Mouse (Mus musculus) MEL (cell line): ENCODE data around the gene Alg9. TPM values are rescaled to one million over a fixed set of nuclear protein-coding genes. Genes with fewer than 3 reads are reported as not detected.

Experiments
- DNase-seq: peaks from one replicate; pipeline ENCODE4 v3.0.0; 2011; ENCODE audit warnings: low read depth, low spot score
- H3K27ac ChIP-seq: 2 replicates; pipeline ENCODE4 v1.5.1; 2012; ENCODE audit warnings: low read depth, mild to moderate bottlenecking, control low read depth, low read length, moderate library complexity; ENCODE audit not compliant: control insufficient read depth
- H3K27me3 ChIP-seq, 2 experiments: fragments of 150-350 bp in 1 of 2; sonication (generic) in 1 of 2; 2 replicates each; pipeline ENCODE4 v1.6.1; 2012; ENCODE audit warnings: low read length in 2 of 2, mild to moderate bottlenecking in 2 of 2, improper control_type of control experiment in 1 of 2, moderate library complexity in 1 of 2; ENCODE audit not compliant: insufficient read depth in 2 of 2, control insufficient read depth in 1 of 2
- H3K36me3 ChIP-seq, 2 experiments: 2 replicates each; pipeline ENCODE4 v1.6.1; 2012 to 2014; ENCODE audit warnings: low read length in 2 of 2, improper control_type of control experiment in 1 of 2, inconsistent platforms in 1 of 2, mild to moderate bottlenecking in 1 of 2; ENCODE audit not compliant: insufficient read depth in 2 of 2, control insufficient read depth in 1 of 2
- H3K4me1 ChIP-seq, 2 experiments: fragments of 150-350 bp in 1 of 2; sonication (generic) in 1 of 2; 2 replicates each; pipeline ENCODE4 v1.6.1; 2012; ENCODE audit warnings: low read length in 2 of 2, improper control_type of control experiment in 1 of 2, mild to moderate bottlenecking in 1 of 2; ENCODE audit not compliant: insufficient read depth in 2 of 2, control insufficient read depth in 1 of 2
- H3K4me3 ChIP-seq, 2 experiments: fragments of 150-350 bp in 1 of 2; sonication (generic) in 1 of 2; 2 replicates each; pipeline ENCODE4 v1.5.1; 2012; ENCODE audit warnings: low read depth in 2 of 2, low read length in 2 of 2, mild to moderate bottlenecking in 2 of 2, moderate library complexity in 2 of 2, control low read depth in 1 of 2, improper control_type of control experiment in 1 of 2; ENCODE audit not compliant: control insufficient read depth in 1 of 2, insufficient read depth in 1 of 2
- H3K79me2 ChIP-seq: 2 replicates; pipeline ENCODE4 v1.6.1; 2012; ENCODE audit warnings: mild to moderate bottlenecking, low read length, moderate library complexity; ENCODE audit not compliant: control insufficient read depth, poor library complexity, insufficient read depth
- H3K9ac ChIP-seq: 2 replicates; pipeline ENCODE4 v1.6.1; 2012; ENCODE audit warnings: low read depth, mild to moderate bottlenecking, control low read depth, low read length, moderate library complexity; ENCODE audit not compliant: control insufficient read depth, poor library complexity, severe bottlenecking
- H3K9me3 ChIP-seq: fragments of 150-350 bp; sonication (generic); replicated peaks from 2 replicates; pipeline ENCODE4 v1.6.1; 2012; ENCODE audit warnings: mild to moderate bottlenecking, low read length, improper control_type of control experiment, moderate library complexity; ENCODE audit not compliant: insufficient read depth
- CHD1 ChIP-seq: IDR thresholded peaks from 2 replicates; pipeline ENCODE4 v1.6.1; 2012; ENCODE audit warnings: low read depth, mild to moderate bottlenecking, inconsistent platforms, low read length, improper control_type of control experiment
- CHD2 ChIP-seq: IDR thresholded peaks from 2 replicates; pipeline ENCODE4 v1.6.1; 2011; ENCODE audit warnings: low read length, improper control_type of control experiment
- CTCF ChIP-seq, 3 experiments: IDR thresholded peaks in 2 of 3; conservative IDR thresholded peaks in 1 of 3; 2 replicates each; pipeline ENCODE4 v1.5.1; 2011 to 2012; ENCODE audit warnings: low read length in 3 of 3, low read depth in 2 of 3, mild to moderate bottlenecking in 2 of 3, improper control_type of control experiment in 1 of 3, inconsistent platforms in 1 of 3, mixed read lengths in 1 of 3, moderate library complexity in 1 of 3; ENCODE audit not compliant: control insufficient read depth in 1 of 3, insufficient read depth in 1 of 3, poor library complexity in 1 of 3, severe bottlenecking in 1 of 3
- ELF1 ChIP-seq: IDR thresholded peaks from 2 replicates; pipeline ENCODE4 v1.6.1; 2014; ENCODE audit warnings: low read depth, mild to moderate bottlenecking, inconsistent platforms, low read length, improper control_type of control experiment, moderate library complexity
- EP300 ChIP-seq, 2 experiments: IDR thresholded peaks; 2 replicates each; pipeline ENCODE4 v1.6.1; 2011; ENCODE audit warnings: improper control_type of control experiment in 2 of 2, low read length in 2 of 2, low read depth in 1 of 2, mild to moderate bottlenecking in 1 of 2
- GATA1 ChIP-seq: IDR thresholded peaks from 2 replicates; pipeline ENCODE4 v1.6.1; 2011; ENCODE audit warnings: low read depth, low read length, improper control_type of control experiment
- HCFC1 ChIP-seq: IDR thresholded peaks from 2 replicates; pipeline ENCODE4 v1.6.1; 2012; ENCODE audit warnings: low read depth, mild to moderate bottlenecking, inconsistent platforms, low read length, improper control_type of control experiment, moderate library complexity
- JUND ChIP-seq: IDR thresholded peaks from 2 replicates; pipeline ENCODE4 v1.6.1; 2011; ENCODE audit warnings: low read depth, mild to moderate bottlenecking, improper control_type of control experiment, low read length
- KAT2A ChIP-seq: conservative IDR thresholded peaks from 2 replicates; pipeline ENCODE4 v1.6.1; 2012; ENCODE audit warnings: low read depth, low read length, improper control_type of control experiment, inconsistent platforms
- MAZ ChIP-seq: IDR thresholded peaks from 2 replicates; pipeline ENCODE4 v1.6.1; 2012; ENCODE audit warnings: low read depth, mild to moderate bottlenecking, inconsistent platforms, low read length, improper control_type of control experiment
- MEF2A ChIP-seq: IDR thresholded peaks from 2 replicates; pipeline ENCODE4 v1.6.1; 2014; ENCODE audit warnings: low read depth, mild to moderate bottlenecking, inconsistent platforms, low read length, improper control_type of control experiment; ENCODE audit not compliant: poor library complexity, insufficient replicate concordance, severe bottlenecking; ENCODE audit errors: extremely low read depth
- MXI1 ChIP-seq: IDR thresholded peaks from 2 replicates; pipeline ENCODE4 v1.6.1; 2011; ENCODE audit warnings: mild to moderate bottlenecking, low read depth, low read length, improper control_type of control experiment
- MYB ChIP-seq: IDR thresholded peaks from 2 replicates; pipeline ENCODE4 v1.6.1; 2011; ENCODE audit warnings: mild to moderate bottlenecking, low read depth, low read length, improper control_type of control experiment
- NELFE ChIP-seq: IDR thresholded peaks from 2 replicates; pipeline ENCODE4 v1.6.1; 2011; ENCODE audit warnings: low read depth, low read length, improper control_type of control experiment
- NRF1 ChIP-seq: IDR thresholded peaks from 2 replicates; pipeline ENCODE4 v1.6.1; 2014; ENCODE audit warnings: low read depth, mild to moderate bottlenecking, inconsistent platforms, low read length, improper control_type of control experiment, moderate library complexity; ENCODE audit not compliant: poor library complexity, insufficient read depth, severe bottlenecking
- RAD21 ChIP-seq: IDR thresholded peaks from 2 replicates; pipeline ENCODE4 v1.6.1; 2011; ENCODE audit warnings: mild to moderate bottlenecking, low read depth, low read length, improper control_type of control experiment
- RCOR1 ChIP-seq: IDR thresholded peaks from 2 replicates; pipeline ENCODE4 v1.6.1; 2012; ENCODE audit warnings: low read depth, mild to moderate bottlenecking, inconsistent platforms, low read length, improper control_type of control experiment
- SIN3A ChIP-seq: IDR thresholded peaks from 2 replicates; pipeline ENCODE4 v1.6.1; 2012; ENCODE audit warnings: low read length, improper control_type of control experiment, inconsistent platforms
- SMC3 ChIP-seq: IDR thresholded peaks from 2 replicates; pipeline ENCODE4 v1.6.1; 2011; ENCODE audit warnings: low read depth, low read length, improper control_type of control experiment
- UBTF ChIP-seq: IDR thresholded peaks from 2 replicates; pipeline ENCODE4 v1.6.1; 2012; ENCODE audit warnings: low read depth, mild to moderate bottlenecking, inconsistent platforms, low read length, improper control_type of control experiment, moderate library complexity, borderline replicate concordance; ENCODE audit not compliant: insufficient read depth
- ZC3H11A ChIP-seq: IDR thresholded peaks from 2 replicates; pipeline ENCODE4 v1.6.1; 2012; ENCODE audit warnings: low read depth, mild to moderate bottlenecking, inconsistent platforms, low read length, improper control_type of control experiment
- ZKSCAN1 ChIP-seq: IDR thresholded peaks from 2 replicates; pipeline ENCODE4 v1.6.1; 2012; ENCODE audit warnings: low read depth, mild to moderate bottlenecking, inconsistent platforms, low read length, improper control_type of control experiment, moderate library complexity
- ZMIZ1 ChIP-seq: IDR thresholded peaks from 2 replicates; pipeline ENCODE4 v1.6.1; 2012; ENCODE audit warnings: low read depth, mild to moderate bottlenecking, inconsistent platforms, low read length, improper control_type of control experiment, moderate library complexity
- polyA plus RNA-seq, 2 experiments: library from polyadenylated mRNA; stranded (reverse) in 1 of 2; unstranded in 1 of 2; fragments of >175 nt in 1 of 2; fragments of >200 nt in 1 of 2; gene quantifications; 2 replicates each; pipeline versions ENCODE4 v1.2.1 to v1.2.4; 2012; ENCODE audit warnings: low replicate concordance in 2 of 2, low read depth in 1 of 2; ENCODE audit not compliant: insufficient read length in 2 of 2, insufficient read depth in 1 of 2, missing spikeins in 1 of 2
- total RNA-seq: library from RNA; depleted of rRNA; stranded (reverse); fragments of 300-350 nt; gene quantifications from 2 replicates; pipeline ENCODE4 v1.2.3, GENCODE M21; 2012

Gene Alg9
- total and polyA plus RNA-seq, 3 experiments, result 23.3 to 46.7 TPM; not detected in 1

DNA sequence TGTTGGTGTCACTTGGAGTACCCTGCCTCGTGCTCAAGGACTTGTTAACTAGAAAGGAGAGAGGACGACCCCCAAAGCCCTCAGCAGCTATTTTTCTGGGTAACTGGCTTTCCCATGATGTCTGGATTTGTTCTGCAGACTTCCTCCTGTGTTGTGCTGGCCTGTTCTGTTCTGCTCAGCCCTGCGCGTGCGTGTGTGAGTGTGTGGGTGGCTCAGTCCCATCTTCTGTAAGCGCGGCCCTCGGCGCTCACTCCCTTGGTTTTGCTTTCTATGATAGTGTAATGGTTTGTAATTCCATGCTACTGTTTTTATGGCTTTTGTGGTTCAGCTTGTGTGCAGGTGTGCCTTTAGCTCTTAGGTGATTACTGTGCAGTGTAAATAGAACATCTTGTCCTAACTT, 98.4 kb downstream of the Alg9 start:
- no peaks in the 10 kb centered on the region for H3K9me3 ChIP-seq
- peaks cover 3% of the 10 kb centered on the region; the same call in 1 of the 2 replicates for H3K79me2 ChIP-seq
- H3K9ac ChIP-seq, result no peak overlapping the region
- no peak overlapping the region for H3K27ac ChIP-seq
- H3K4me1 ChIP-seq, result no peaks in the 10 kb centered on the region
- H3K36me3 ChIP-seq, result peaks cover 0 to 19% of the 10 kb centered on the region in 2 experiments; a peak in 2 of 4 replicates
- H3K27me3 ChIP-seq, result no peaks in the 10 kb centered on the region
- no peak overlapping the region for H3K4me3 ChIP-seq
- TF ChIP-seq ZMIZ1 (no peak), MXI1 (no peak), MYB (no peak), EP300 (IDR thresholded peaks at IDR 0.05; ENCODE audit: low read depth in 1 of 2, low read length in 2 of 2) (no peak), RAD21 (no peak), SMC3 (no peak), GATA1 (no peak), NRF1 (no peak), MEF2A (no peak), NELFE (no peak), ZKSCAN1 (no peak), KAT2A (no peak)
- no peak for DNase-seq

DNA sequence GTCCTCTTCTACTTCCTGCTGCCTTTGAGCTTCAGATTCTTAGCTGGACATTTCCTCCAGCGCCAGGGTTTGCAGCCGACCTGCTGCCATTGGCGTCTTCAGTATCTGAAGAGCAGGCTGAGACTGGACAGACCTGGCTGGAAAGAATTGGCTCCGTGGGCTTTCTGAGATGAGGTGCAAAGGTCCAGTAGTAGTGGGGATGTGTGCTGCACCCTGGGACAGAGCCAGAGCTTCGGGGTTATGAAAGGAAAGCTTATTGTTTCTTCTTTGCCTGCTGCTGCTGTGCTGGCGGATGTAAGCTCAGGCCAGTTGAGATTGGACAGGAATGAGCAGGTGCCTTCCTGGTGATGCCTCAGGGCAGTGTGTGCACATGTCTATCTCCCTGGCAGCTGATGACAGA, 99.2 kb downstream of the Alg9 start:
- peaks cover 3% of the 10 kb centered on the region; the same call in 1 of the 2 replicates for H3K79me2 ChIP-seq
- TF ChIP-seq ZKSCAN1, result no peak
- no peak for TF ChIP-seq KAT2A
- H3K9me3 ChIP-seq, result no peaks in the 10 kb centered on the region
- no peaks in the 10 kb centered on the region for H3K4me1 ChIP-seq
- H3K27me3 ChIP-seq, result no peaks in the 10 kb centered on the region
- H3K9ac ChIP-seq, result no peak overlapping the region
- no peak for DNase-seq
- no peak overlapping the region for H3K4me3 ChIP-seq
- H3K36me3 ChIP-seq, result peaks cover 0 to 18% of the 10 kb centered on the region in 2 experiments; a peak in 2 of 4 replicates
- no peak overlapping the region for H3K27ac ChIP-seq

DNA sequence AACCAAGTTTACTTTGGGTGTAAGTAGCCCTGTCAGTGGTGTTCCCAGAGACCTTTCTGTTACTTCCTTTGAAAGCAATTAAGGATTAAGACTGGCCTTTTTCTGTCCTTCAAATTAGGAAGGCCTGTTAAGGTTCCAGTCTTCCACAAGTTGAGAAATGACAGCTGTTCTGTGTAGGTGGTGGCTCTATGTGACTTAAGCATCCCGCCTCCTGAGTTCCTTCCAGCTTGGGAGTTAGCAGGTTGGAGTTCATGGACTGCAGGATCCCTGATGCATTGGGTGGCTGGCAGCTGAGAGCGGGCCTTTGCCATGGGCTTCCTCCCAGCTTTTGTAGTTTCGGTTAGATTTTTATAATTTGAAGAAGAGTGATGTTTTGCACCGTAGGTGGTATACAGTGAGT, 100.7 kb downstream of the Alg9 start:
- no peaks in the 10 kb centered on the region for H3K4me1 ChIP-seq
- H3K4me3 ChIP-seq, result no peak overlapping the region
- TF ChIP-seq CTCF (IDR thresholded peaks at IDR 0.05 in 2 of 3, conservative IDR thresholded peaks at IDR 0.05 in 1 of 3; ENCODE audit: control insufficient read depth in 1 of 3, insufficient read depth in 1 of 3, low read depth in 2 of 3, low read length in 3 of 3, poor library complexity in 1 of 3, severe bottlenecking in 1 of 3) (no peak), EP300 (IDR thresholded peaks at IDR 0.05; ENCODE audit: low read depth in 1 of 2, low read length in 2 of 2) (no peak), NRF1 (no peak), JUND (no peak), HCFC1 (no peak), UBTF (no peak), RCOR1 (no peak), ZMIZ1 (no peak), SIN3A (no peak), ELF1 (no peak), CHD1 (no peak), MAZ (no peak), CHD2 (no peak), ZC3H11A (no peak)
- TF ChIP-seq, all 39 proteins: peak for 0
- peaks cover 0 to 18% of the 10 kb centered on the region in 2 experiments; a peak in 2 of 4 replicates for H3K36me3 ChIP-seq
- H3K27ac ChIP-seq, result no peak overlapping the region
- no peaks in the 10 kb centered on the region for H3K9me3 ChIP-seq
- H3K9ac ChIP-seq, result no peak overlapping the region
- no peak for DNase-seq
- no peaks in the 10 kb centered on the region; the same call in 1 of the 2 replicates for H3K79me2 ChIP-seq
- H3K27me3 ChIP-seq, result no peaks in the 10 kb centered on the region
